Mouse (Mus musculus): Measurements from ENCODE around the gene Mylpf.

Gene Mylpf

DNA sequence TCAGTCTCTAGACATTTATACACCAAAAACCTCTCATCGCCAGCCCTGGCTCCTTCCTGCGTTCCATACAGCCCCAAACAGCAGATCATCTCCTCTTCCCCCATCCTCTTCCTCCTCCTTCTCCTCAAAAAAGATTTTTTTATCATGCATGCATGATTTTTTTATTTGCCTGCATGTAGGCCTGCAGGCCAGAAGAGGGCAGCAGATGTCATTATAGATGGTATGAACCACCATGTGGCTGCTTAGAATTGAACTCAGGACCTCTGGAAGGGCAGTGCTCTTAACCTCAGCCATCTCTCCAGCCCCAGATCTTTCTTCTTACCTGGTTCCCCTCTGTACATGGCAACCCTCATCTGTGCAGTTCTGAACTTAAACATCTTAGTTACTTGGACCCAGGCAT, 43.7 kb downstream of the Mylpf start:
- in situ Hi-C loops (cut with MboI; ENCODE audit: unreplicated experiment in 2 of 2), result loop anchor here in 1 of 2 experiments (25.0 kb wide), 1 partner anchor 235 kb away; the partner anchor contains the start of gene Fbrs

- in situ Hi-C loops (cut with MboI; ENCODE audit: unreplicated experiment in 2 of 2), result loop anchor here in 1 of 2 experiments (25.0 kb wide), 1 partner anchor 234 kb away; the partner anchor contains the start of gene Fbrs
These were observed 44.7 kb downstream of the Mylpf start for GRCm38 (mm10) chr7:127253341-127253740.

DNA sequence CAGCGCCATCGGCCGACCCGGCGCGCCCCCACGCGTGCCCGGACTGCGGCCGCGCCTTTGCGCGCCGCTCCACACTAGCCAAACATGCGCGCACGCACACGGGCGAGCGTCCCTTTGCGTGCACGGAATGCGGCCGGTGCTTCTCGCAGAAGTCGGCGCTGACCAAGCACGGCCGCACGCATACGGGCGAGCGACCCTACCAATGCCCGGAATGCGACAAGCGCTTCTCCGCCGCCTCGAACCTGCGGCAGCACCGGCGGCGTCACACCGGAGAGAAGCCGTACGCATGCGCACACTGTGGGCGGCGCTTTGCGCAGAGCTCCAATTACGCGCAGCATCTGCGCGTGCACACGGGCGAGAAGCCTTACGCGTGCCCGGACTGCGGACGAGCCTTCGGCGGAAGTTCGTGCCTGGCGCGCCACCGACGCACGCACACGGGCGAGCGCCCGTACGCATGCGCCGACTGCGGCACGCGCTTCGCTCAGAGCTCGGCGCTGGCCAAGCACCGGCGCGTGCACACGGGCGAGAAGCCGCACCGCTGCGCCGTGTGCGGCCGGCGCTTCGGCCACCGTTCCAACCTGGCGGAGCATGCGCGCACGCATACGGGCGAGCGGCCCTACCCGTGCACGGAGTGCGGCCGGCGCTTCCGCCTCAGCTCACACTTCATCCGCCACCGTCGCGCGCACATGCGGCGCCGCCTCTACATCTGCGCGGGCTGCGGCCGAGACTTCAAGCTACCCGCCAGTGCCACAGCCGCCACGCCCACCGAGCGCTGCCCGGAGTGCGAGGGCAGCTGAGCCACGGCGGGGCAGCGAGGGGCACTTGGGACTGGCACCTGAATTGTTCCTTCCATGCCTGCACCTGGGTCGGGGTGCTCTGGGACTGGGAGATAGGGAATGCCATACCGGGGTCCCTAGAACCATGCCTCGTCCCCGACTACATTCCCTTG, 45.4 kb downstream of the Mylpf start:
- in situ Hi-C loops (cut with MboI; ENCODE audit: unreplicated experiment in 2 of 2), result loop anchor here in 1 of 2 experiments (25.0 kb wide), 1 partner anchor 233 kb away; the partner anchor contains the start of gene Fbrs

- in situ Hi-C loops (cut with MboI; ENCODE audit: unreplicated experiment in 2 of 2), result loop anchor here in 1 of 2 experiments (25.0 kb wide), 1 partner anchor 232 kb away; the partner anchor contains the start of gene Fbrs
These were observed 46.3 kb downstream of the Mylpf start for GRCm38 (mm10) chr7:127255008-127255407.

DNA sequence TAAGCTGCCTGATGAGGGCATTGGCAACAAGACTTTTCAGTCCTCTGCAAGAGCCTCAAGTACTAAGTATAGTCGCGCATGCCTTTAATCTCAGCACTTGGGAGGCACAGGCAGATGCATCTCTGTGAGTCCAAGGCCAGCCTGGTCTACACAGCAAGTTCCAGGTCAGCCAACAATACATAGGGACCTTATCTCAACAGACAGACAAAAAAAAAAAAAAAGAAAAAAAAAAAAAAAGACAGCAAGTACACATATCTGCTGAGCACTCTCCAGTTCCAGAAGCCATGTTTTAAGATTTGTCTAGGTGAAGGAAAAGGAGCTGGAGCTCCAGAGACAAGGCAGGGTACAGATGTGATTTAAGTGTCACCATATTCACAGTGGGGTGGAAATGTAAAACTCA, 47.3 kb downstream of the Mylpf start:
- in situ Hi-C loops (cut with MboI; ENCODE audit: unreplicated experiment in 2 of 2), result loop anchor here in 1 of 2 experiments (25.0 kb wide), 1 partner anchor 231 kb away; the partner anchor contains the start of gene Fbrs

- in situ Hi-C loops (cut with MboI; ENCODE audit: unreplicated experiment in 2 of 2), result loop anchor here in 1 of 2 experiments (25.0 kb wide), 1 partner anchor 231 kb away; the partner anchor contains the start of gene Fbrs
These were observed 47.8 kb downstream of the Mylpf start for GRCm38 (mm10) chr7:127256518-127256917.

DNA sequence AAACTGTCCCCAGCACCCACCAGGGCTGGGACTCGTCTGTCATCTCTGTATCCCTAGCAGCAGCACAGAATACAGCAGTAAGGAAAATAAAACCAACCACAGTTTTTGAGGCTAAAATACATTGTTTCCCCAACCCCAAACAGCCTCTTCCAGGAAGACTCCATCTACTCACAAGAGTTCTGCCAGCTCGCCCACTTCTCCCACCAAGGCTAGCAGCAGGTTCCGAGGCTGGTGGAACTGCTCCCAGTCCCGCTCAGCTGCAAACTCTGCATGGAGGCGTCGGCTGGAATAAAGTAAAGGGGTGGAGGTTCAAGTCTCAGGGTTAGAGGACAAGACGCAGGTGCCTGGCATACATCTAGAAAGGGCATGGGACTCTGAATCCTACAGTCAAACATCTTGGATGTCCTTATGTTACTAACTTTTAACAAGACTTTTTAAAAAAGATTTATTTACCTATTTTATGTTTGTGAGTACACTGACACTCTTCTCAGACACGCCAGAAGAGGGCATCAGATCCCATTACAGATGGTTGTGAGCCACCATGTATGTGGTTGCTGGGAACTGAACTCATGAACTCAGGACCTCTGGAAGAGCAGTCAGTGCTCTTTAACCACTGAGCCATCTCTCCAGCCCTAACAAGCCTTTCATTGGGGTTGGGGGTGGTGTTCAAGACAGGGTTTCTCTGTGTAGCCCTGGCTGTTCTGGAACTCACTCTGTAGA, 50.7 kb downstream of the Mylpf start:
- in situ Hi-C loops (cut with MboI; ENCODE audit: unreplicated experiment in 2 of 2), result loop anchor here in 1 of 2 experiments (25.0 kb wide), 1 partner anchor 228 kb away; the partner anchor contains the start of gene Fbrs

- in situ Hi-C loops (cut with MboI; ENCODE audit: unreplicated experiment in 2 of 2), result loop anchor here (5.0 to 25.0 kb wide), 3 partner anchors 77 to 227 kb away; partner anchors contain the start of gene Fbrs (in 1 of the 2)
These were observed 51.8 kb downstream of the Mylpf start, which contains the start of gene Dctpp1 for GRCm38 (mm10) chr7:127260309-127261111. Gene Dctpp1, minus strand, starts transcription at chr7:127260709.

GRCm38 (mm10) chr7:127262218-127262961, 53.7 kb downstream of the Mylpf start:
- in situ Hi-C loops (cut with MboI; ENCODE audit: unreplicated experiment in 2 of 2), result loop anchor here (5.0 to 25.0 kb wide), 3 partner anchors 75 to 225 kb away; partner anchors contain the start of gene Fbrs (in 1 of the 2)

- in situ Hi-C loops (cut with MboI; ENCODE audit: unreplicated experiment in 2 of 2), result loop anchor here (5.0 to 25.0 kb wide), 3 partner anchors 74 to 224 kb away; partner anchors contain the start of gene Fbrs (in 1 of the 2)
These were observed 54.8 kb downstream of the Mylpf start for GRCm38 (mm10) chr7:127263526-127263925.
